ENCODE assay signal across 8 mouse cellular contexts in genomic region chr19:46500581-46501341, GRCm38 (mm10). TPM values are rescaled to one million over a fixed set of nuclear protein-coding genes. Genes with fewer than 3 reads are reported as not detected.
DNase-seq lines count a peak whose midpoint lies in the region; ATAC-seq lines count a peak whose summit lies in the region.

No protein-coding gene starts in this region.

- peak; percentile 69 for DNase-seq in adrenal gland, adult 2 months
- DNase-seq in adrenal gland, postnatal 4 days (ENCODE audit: low spot score in 2 of 2) = no peak
- peak; percentile 65 for DNase-seq in 3T3-L1 (ENCODE audit: low read depth, low spot score)
- DNase-seq in cerebellum, adult 18-20 months = peak; percentile 58 to 74
- DNase-seq in gastrocnemius, adult 8-10 months (ENCODE audit: low spot score in 2 of 2) = peak; percentile 46 to 65
- DNase-seq in kidney, postnatal 10 days = peak; percentile 78
- DNase-seq in midbrain, embryonic 14.5 days = peak; percentile 86
- DNase-seq in yolk sac, embryonic 10.5 days (ENCODE audit: low spot score) = no peak

- no peaks in the 10 kb centered on the region for H3K9me3 ChIP-seq in midbrain, embryonic 14.5 days (ENCODE audit: control insufficient read depth, low read length)

- H3K4me3 ChIP-seq in midbrain, embryonic 14.5 days (replicated peaks; ENCODE audit: low read depth, low read length) = peak overlapping the region; percentile 98

- no peaks in the 10 kb centered on the region for H3K27me3 ChIP-seq in midbrain, embryonic 14.5 days (ENCODE audit: control insufficient read depth, insufficient read depth, low read length)

- peak overlapping the region; percentile 99 for H3K4me2 ChIP-seq in midbrain, embryonic 14.5 days (ENCODE audit: low read length)

- under 1% methylated on average over 47 of the region's 50 CpGs for WGBS in midbrain, embryonic 14.5 days

- peak; percentile 28; the same call in 1 of the 2 replicates for ATAC-seq in midbrain, embryonic 14.5 days (ENCODE audit: low FRiP score, low TSS enrichment)

- peaks cover 5% of the 10 kb centered on the region for H3K36me3 ChIP-seq in midbrain, embryonic 14.5 days (ENCODE audit: control insufficient read depth, insufficient read depth, low read length)

- peaks cover 16% of the 10 kb centered on the region for H3K4me1 ChIP-seq in midbrain, embryonic 14.5 days (ENCODE audit: control insufficient read depth, insufficient read depth, low read length)

- H3K9ac ChIP-seq in midbrain, embryonic 14.5 days (replicated peaks; ENCODE audit: low read length) = peak overlapping the region; percentile 98

- peak overlapping the region; percentile 98 for H3K27ac ChIP-seq in midbrain, embryonic 14.5 days (replicated peaks; ENCODE audit: low read depth, low read length)

RNA-seq across cellular contexts. Expression of gene Trim8, which starts 0.7 kb away (rescaled TPM):
- total RNA-seq in adrenal gland, adult 2 months (2021) = 10 to 100 TPM; 38.0 to 66.4 TPM
- 66.1 and 78.8 TPM in 2 replicates for polyA plus RNA-seq in adrenal gland, adult 2 months (2012; rRNA removed)
- 10 to 100 TPM; 60.5 to 70.3 TPM for total RNA-seq in adrenal gland, postnatal 4 days (2021)
- total RNA-seq in gastrocnemius, adult 8-10 months (2022) = 10 to 100 TPM; 22.0 to 24.0 (median 22.7) TPM
- polyA plus RNA-seq in midbrain, embryonic 14.5 days (2014; fragmentation: Nextera tagmentation; extraction: Ambion mirVana) = 36.5 and 38.5 TPM in 2 replicates

Comparison
In these comparisons a context has a peak if more than half of its experiments do, and no peak if none do; other contexts are left out.
1. DNase-seq: peak in adrenal gland, adult 2 months (single experiment), 3T3-L1 (single experiment), cerebellum, adult 18-20 months (2 of 2), gastrocnemius, adult 8-10 months (2 of 2), kidney, postnatal 10 days (single experiment) and midbrain, embryonic 14.5 days (single experiment); none in adrenal gland, postnatal 4 days (0 of 2) and yolk sac, embryonic 10.5 days (single experiment).